Mouse (Mus musculus) adipocyte (in vitro differentiated cells): ENCODE data around the gene Ppp1r8.
"Not testable (repeated sequence)": the region's sequence is repeated elsewhere in the genome, so short reads cannot be mapped to it uniquely, and the experiment has no call there.

ENCODE experiments used
- DNase-seq: peaks from one replicate; pipeline ENCODE4 v3.0.0-alpha.2; 2016; ENCODE audit warnings: low spot score

The Ppp1r8 gene

GRCm38 (mm10) chr4:132806620-132807191, 36.3 kb downstream of the Ppp1r8 start:
- no peak for DNase-seq

- DNase-seq: no peak
Observed at GRCm38 (mm10) chr4:132805599-132806197, 37.3 kb downstream of the Ppp1r8 start.

- no peak for DNase-seq
Observed at GRCm38 (mm10) chr4:132805146-132805545, 37.8 kb downstream of the Ppp1r8 start.

GRCm38 (mm10) chr4:132804331-132804730, 38.6 kb downstream of the Ppp1r8 start:
- no peak for DNase-seq

- no peak for DNase-seq
Observed at GRCm38 (mm10) chr4:132803876-132804275, 39.1 kb downstream of the Ppp1r8 start.

- DNase-seq: no peak
Observed at GRCm38 (mm10) chr4:132803212-132803611, 39.8 kb downstream of the Ppp1r8 start.

- no peak for DNase-seq
Observed at GRCm38 (mm10) chr4:132802171-132802637, 40.8 kb downstream of the Ppp1r8 start.

- no peak for DNase-seq
Observed at GRCm38 (mm10) chr4:132801176-132802077, 41.5 kb downstream of the Ppp1r8 start.

GRCm38 (mm10) chr4:132799845-132800244, 43.1 kb downstream of the Ppp1r8 start:
- DNase-seq: no peak

GRCm38 (mm10) chr4:132798666-132799065, 44.3 kb downstream of the Ppp1r8 start:
- DNase-seq: not testable (repeated sequence)

GRCm38 (mm10) chr4:132798028-132798427, 44.9 kb downstream of the Ppp1r8 start:
- no peak for DNase-seq

GRCm38 (mm10) chr4:132797461-132797860, 45.5 kb downstream of the Ppp1r8 start:
- no peak for DNase-seq

GRCm38 (mm10) chr4:132796196-132796886, 46.6 kb downstream of the Ppp1r8 start, which contains the start of gene Themis2:
Themis2 (minus strand) TSS chr4:132796387.
- DNase-seq: no peak

GRCm38 (mm10) chr4:132795171-132795570, 47.8 kb downstream of the Ppp1r8 start:
- no peak for DNase-seq

- no peak for DNase-seq
Observed at GRCm38 (mm10) chr4:132794760-132795159, 48.2 kb downstream of the Ppp1r8 start.

- no peak for DNase-seq
Observed at GRCm38 (mm10) chr4:132794028-132794427, 48.9 kb downstream of the Ppp1r8 start.

- DNase-seq: not testable (repeated sequence)
Observed at GRCm38 (mm10) chr4:132793322-132794004, 49.5 kb downstream of the Ppp1r8 start.

GRCm38 (mm10) chr4:132789731-132790130, 53.2 kb downstream of the Ppp1r8 start:
- DNase-seq: no peak

GRCm38 (mm10) chr4:132785228-132785627, 57.7 kb downstream of the Ppp1r8 start:
- DNase-seq: no peak

GRCm38 (mm10) chr4:132783732-132784131, 59.2 kb downstream of the Ppp1r8 start:
- no peak for DNase-seq

GRCm38 (mm10) chr4:132780288-132780687, 62.7 kb downstream of the Ppp1r8 start:
- DNase-seq: no peak
